Mouse (Mus musculus): ENCODE measurements at regions not wholly inside any gene's neighbourhood (a gene's known extent, or its start where the extent isn't known, plus 50 kb on each side); places are given as distances from the start of the nearest gene placed in this dataset.

- no peak for DNase-seq
These were observed 245.1 kb downstream of the Rps24 start for GRCm38 (mm10) chr14:24731872-24732525.

- no peak for DNase-seq
These were observed 246.4 kb downstream of the Rps24 start for GRCm38 (mm10) chr14:24733326-24733725.

GRCm38 (mm10) chr14:24738869-24739268, 251.9 kb downstream of the Rps24 start:
- no peak for DNase-seq

GRCm38 (mm10) chr14:24744451-24744850, 257.5 kb downstream of the Rps24 start:
- DNase-seq: no peak

- peak; percentile 24 for DNase-seq
These were observed 258.8 kb downstream of the Rps24 start for GRCm38 (mm10) chr14:24745730-24746129.

GRCm38 (mm10) chr14:24747471-24747795, 260.5 kb downstream of the Rps24 start:
- no peak for DNase-seq

GRCm38 (mm10) chr14:24747796-24748496, 261.0 kb downstream of the Rps24 start:
- peak; percentile 34 for DNase-seq

GRCm38 (mm10) chr14:24748497-24748862, 261.6 kb downstream of the Rps24 start:
- no peak for DNase-seq

- no peak for DNase-seq
These were observed 262.4 kb downstream of the Rps24 start for GRCm38 (mm10) chr14:24749313-24749712.

- DNase-seq: no peak
These were observed 264.3 kb downstream of the Rps24 start for GRCm38 (mm10) chr14:24751227-24751626.

GRCm38 (mm10) chr14:24754753-24755152, 267.8 kb downstream of the Rps24 start:
- DNase-seq: no peak

- DNase-seq: no peak
These were observed 268.6 kb downstream of the Rps24 start for GRCm38 (mm10) chr14:24755426-24756117.

GRCm38 (mm10) chr14:24757302-24757701, 270.4 kb downstream of the Rps24 start:
- DNase-seq: peak; percentile 44

- DNase-seq: no peak
These were observed 270.9 kb downstream of the Rps24 start for GRCm38 (mm10) chr14:24757843-24758242.

GRCm38 (mm10) chr14:24760926-24761325, 274.0 kb downstream of the Rps24 start:
- no peak for DNase-seq

- no peak for DNase-seq
These were observed 275.7 kb downstream of the Rps24 start for GRCm38 (mm10) chr14:24762468-24763274.

GRCm38 (mm10) chr14:24763275-24763812, 276.4 kb downstream of the Rps24 start:
- DNase-seq: no peak

GRCm38 (mm10) chr14:24763845-24764244, 276.9 kb downstream of the Rps24 start:
- DNase-seq: no peak

- DNase-seq: no peak
These were observed 279.3 kb downstream of the Rps24 start for GRCm38 (mm10) chr14:24766260-24766659.

- DNase-seq: no peak
These were observed 279.8 kb downstream of the Rps24 start for GRCm38 (mm10) chr14:24766690-24767089.

- DNase-seq: no peak
These were observed 280.4 kb downstream of the Rps24 start for GRCm38 (mm10) chr14:24767316-24767715.

- no peak for DNase-seq
These were observed 281.0 kb downstream of the Rps24 start for GRCm38 (mm10) chr14:24767964-24768363.
